Mouse (Mus musculus) neural tube, embryonic 14.5 days (tissue): ENCODE results near the gene Map3k12. TPM values are rescaled to one million over a fixed set of nuclear protein-coding genes. Genes with fewer than 3 reads are reported as not detected.

Experiments used
- ATAC-seq: fragments of 200-750 bp; cut with Nextera tagmentation; 2 replicates; pipeline ENCODE4 v1.8.0; 2017; ENCODE audit warnings: low read depth, mild to moderate bottlenecking, moderate TSS enrichment, moderate library complexity
- H3K27ac ChIP-seq: fragments of 300-500 bp; sonication (generic); 2 replicates; pipeline ENCODE4 v1.5.1; 2014; ENCODE audit warnings: low read depth, mild to moderate bottlenecking, control low read depth, low read length, moderate library complexity, mixed read lengths
- H3K27me3 ChIP-seq: fragments of 300-500 bp; sonication (generic); 2 replicates; pipeline ENCODE4 v1.6.1; 2014; ENCODE audit warnings: low read length; ENCODE audit not compliant: control insufficient read depth, insufficient read depth
- H3K36me3 ChIP-seq: fragments of 300-500 bp; sonication (generic); 2 replicates; pipeline ENCODE4 v1.6.1; 2014; ENCODE audit warnings: low read length, mixed read lengths; ENCODE audit not compliant: control insufficient read depth, insufficient read depth
- H3K4me1 ChIP-seq: fragments of 300-500 bp; sonication (generic); 2 replicates; pipeline ENCODE4 v1.6.1; 2014; ENCODE audit warnings: low read length; ENCODE audit not compliant: control insufficient read depth, insufficient read depth
- H3K4me2 ChIP-seq: fragments of 300-500 bp; sonication (generic); 2 replicates; pipeline ENCODE4 v1.6.1; 2014; ENCODE audit warnings: mild to moderate bottlenecking, low read depth, low read length, control low read depth
- H3K4me3 ChIP-seq: fragments of 300-500 bp; sonication (generic); 2 replicates; pipeline ENCODE4 v1.5.1; 2014; ENCODE audit warnings: low read depth, low read length, control low read depth, mixed read lengths
- H3K9ac ChIP-seq: fragments of 300-500 bp; sonication (generic); replicated peaks from 2 replicates; pipeline ENCODE4 v1.6.1; 2014; ENCODE audit warnings: low read depth, mild to moderate bottlenecking, control low read depth, low read length, mixed read lengths
- H3K9me3 ChIP-seq: fragments of 300-500 bp; sonication (generic); 2 replicates; pipeline ENCODE4 v1.6.1; 2016; ENCODE audit warnings: low read length; ENCODE audit not compliant: control insufficient read depth
- WGBS: fragments of 180-500 bp; shearing (Covaris S2); extraction: QIAGEN DNeasy Blood & Tissue Kit; methylation state at CpG from one replicate; pipeline ENCODE4 v1.1.7; 2014; 5-methylcytosine and 5-hydroxymethylcytosine counted together
- polyA plus RNA-seq: library from polyadenylated mRNA; unstranded; fragments of >200 nt; fragmentation: Nextera tagmentation; extraction: Ambion mirVana; gene quantifications from 2 replicates; pipeline ENCODE4 v1.2.1, GENCODE M21; 2014

Gene Map3k12
- polyA plus RNA-seq, 1 experiment from 2014 or later: 48.8 TPM

DNA sequence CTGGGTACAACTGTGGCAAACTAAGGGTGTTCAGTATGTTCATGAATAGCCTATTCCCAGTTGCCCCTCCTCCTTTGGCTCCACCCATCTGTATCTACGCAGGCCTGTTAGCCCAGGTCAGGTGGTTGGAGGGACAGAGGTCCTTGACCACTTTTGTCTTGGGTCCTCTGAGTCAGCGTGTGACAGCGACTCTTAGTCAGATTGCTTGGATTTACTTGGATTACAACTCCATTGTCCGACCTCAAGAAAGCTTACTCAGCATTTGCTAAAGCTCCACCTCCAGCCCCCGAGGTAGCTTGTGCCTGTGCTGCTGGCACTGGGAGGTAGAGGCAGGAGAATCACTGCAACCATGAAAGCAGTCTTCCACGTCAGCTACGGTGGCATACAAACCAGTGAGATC, 65.9 kb downstream of the Map3k12 start:
- H3K36me3 ChIP-seq: no peaks in the 10 kb centered on the region
- no peak overlapping the region for H3K4me3 ChIP-seq
- no peak overlapping the region for H3K27ac ChIP-seq
- H3K27me3 ChIP-seq: no peaks in the 10 kb centered on the region
- H3K9ac ChIP-seq: no peak overlapping the region
- H3K4me2 ChIP-seq: no peak overlapping the region
- 38% methylated on average over 7 of the region's 7 CpGs for WGBS
- H3K4me1 ChIP-seq: no peaks in the 10 kb centered on the region
- no peaks in the 10 kb centered on the region for H3K9me3 ChIP-seq
- no peak for ATAC-seq

DNA sequence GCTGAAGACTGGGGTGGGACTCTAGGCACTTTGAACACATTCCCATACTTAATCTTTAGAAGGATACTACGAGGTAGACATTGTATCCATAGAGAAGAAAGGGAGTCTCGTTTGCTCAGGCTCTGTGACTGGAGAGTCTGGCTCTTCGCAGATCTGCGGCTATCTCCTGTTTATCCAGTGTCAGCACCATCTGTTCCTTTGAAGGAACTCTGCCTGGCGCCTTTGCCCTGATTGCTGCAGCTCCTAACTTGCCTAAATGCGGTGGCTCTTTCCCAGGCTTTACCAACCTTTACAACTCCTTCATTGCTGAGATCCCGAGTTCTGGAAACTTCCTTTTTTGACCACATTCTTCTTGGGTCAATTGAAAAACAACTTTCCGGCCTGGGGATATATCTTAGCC, 67.5 kb downstream of the Map3k12 start:
- no peaks in the 10 kb centered on the region for H3K36me3 ChIP-seq
- WGBS: 72% methylated on average over 8 of the region's 8 CpGs

More for the DNA sequence above, 67.5 kb downstream of the Map3k12 start:
- Histone ChIP-seq H3K4me3 (no peak overlapping the region), H3K9ac (no peak overlapping the region), H3K27me3 (no peaks in the 10 kb centered on the region), H3K4me1 (no peaks in the 10 kb centered on the region), H3K4me2 (no peak overlapping the region), H3K9me3 (no peaks in the 10 kb centered on the region), H3K27ac (no peak overlapping the region)
- ATAC-seq: no peak

Other genes with a start within 250 kb of the Map3k12 start
- not detected in 2 replicates for gene Gm9918, start 246.5 kb downstream of the Map3k12 start, polyA plus RNA-seq
- gene Mfsd5, start 237.6 kb downstream of the Map3k12 start, polyA plus RNA-seq: 54.0 and 55.1 TPM in 2 replicates
- 3.4 and 4.4 TPM in 2 replicates for gene Espl1, start 220.8 kb downstream of the Map3k12 start, polyA plus RNA-seq
- gene Pfdn5, start 190.9 kb downstream of the Map3k12 start, polyA plus RNA-seq: 546 and 560 TPM in 2 replicates
- 89.1 and 99.2 TPM in 2 replicates for gene Myg1, start 185.4 kb downstream of the Map3k12 start, polyA plus RNA-seq
- 25.8 and 26.8 TPM in 2 replicates for gene Aaas, start 166.3 kb downstream of the Map3k12 start, polyA plus RNA-seq
- gene Sp7, start 149.9 kb downstream of the Map3k12 start, polyA plus RNA-seq: 0.39 and 4.0 TPM in 2 replicates
- 5.3 and 6.3 TPM in 2 replicates for gene Sp1, start 110.9 kb downstream of the Map3k12 start, polyA plus RNA-seq
- gene Amhr2, start 71.7 kb downstream of the Map3k12 start, polyA plus RNA-seq: 0.22 and 0.82 TPM in 2 replicates
- gene Prr13, start 58.0 kb downstream of the Map3k12 start, polyA plus RNA-seq: 85.8 and 104 TPM in 2 replicates
- 159 and 160 TPM in 2 replicates for gene Pcbp2, start 46.5 kb downstream of the Map3k12 start, polyA plus RNA-seq
- 8.5 TPM in 1 of 2 replicates, not detected in the other for gene Gm10337, start 13.3 kb downstream of the Map3k12 start, polyA plus RNA-seq
- gene Tarbp2, start 1.1 kb upstream of the Map3k12 start, polyA plus RNA-seq: 86.4 and 87.7 TPM in 2 replicates
- gene Npff, start 7.9 kb upstream of the Map3k12 start, polyA plus RNA-seq: 16.0 and 23.9 TPM in 2 replicates
- gene Gm28047, start 108.0 kb upstream of the Map3k12 start, polyA plus RNA-seq: not detected in 2 replicates
- gene Atf7, start 108.4 kb upstream of the Map3k12 start, polyA plus RNA-seq: 13.3 and 16.2 TPM in 2 replicates
- gene Atp5g2, start 155.3 kb upstream of the Map3k12 start, polyA plus RNA-seq: 44.6 and 47.5 TPM in 2 replicates
- gene Calcoco1, start 205.1 kb upstream of the Map3k12 start, polyA plus RNA-seq: 23.5 and 29.3 TPM in 2 replicates